Mouse (Mus musculus): ENCODE measurements at regions not wholly inside any gene's neighbourhood (a gene's known extent, or its start where the extent isn't known, plus 50 kb on each side); places are given as distances from the start of the nearest gene placed in this dataset.

GRCm38 (mm10) chr12:68577453-68577852 is 581.5 kb downstream of the Rps29 start:
- no peaks in the 10 kb centered on the region for H3K27me3 ChIP-seq (ENCODE audit: control insufficient read depth, insufficient read depth, low read length)
- no peak overlapping the region for H3K4me2 ChIP-seq (ENCODE audit: low read depth, low read length)
- WGBS = 73% methylated on average over 6 of the region's 6 CpGs
- H3K27ac ChIP-seq (ENCODE audit: low read length) = no peak overlapping the region
- no peaks in the 10 kb centered on the region for H3K9me3 ChIP-seq (replicated peaks; ENCODE audit: control insufficient read depth, low read length)
- H3K9ac ChIP-seq (ENCODE audit: low read length) = no peak overlapping the region
- no peak overlapping the region for H3K4me3 ChIP-seq (ENCODE audit: low read length)
- no peaks in the 10 kb centered on the region for H3K4me1 ChIP-seq (ENCODE audit: control insufficient read depth, insufficient read depth, low read length)
- ATAC-seq (replicated peaks; ENCODE audit: extremely low read depth, insufficient read depth, low FRiP score) = no peak
- no peaks in the 10 kb centered on the region for H3K36me3 ChIP-seq (ENCODE audit: control insufficient read depth, insufficient read depth)

GRCm38 (mm10) chr12:68576855-68577254 is 582.1 kb downstream of the Rps29 start:
- Histone ChIP-seq H3K4me1 (ENCODE audit: control insufficient read depth, insufficient read depth, low read length) (no peaks in the 10 kb centered on the region), H3K4me3 (ENCODE audit: low read length) (no peak overlapping the region), H3K9ac (ENCODE audit: low read length) (no peak overlapping the region), H3K9me3 (replicated peaks; ENCODE audit: control insufficient read depth, low read length) (no peaks in the 10 kb centered on the region), H3K27ac (ENCODE audit: low read length) (no peak overlapping the region), H3K36me3 (ENCODE audit: control insufficient read depth, insufficient read depth) (no peaks in the 10 kb centered on the region), H3K4me2 (ENCODE audit: low read depth, low read length) (no peak overlapping the region), H3K27me3 (ENCODE audit: control insufficient read depth, insufficient read depth, low read length) (no peaks in the 10 kb centered on the region)
- no peak for ATAC-seq (replicated peaks; ENCODE audit: extremely low read depth, insufficient read depth, low FRiP score)
- 49% methylated on average over 7 of the region's 7 CpGs for WGBS

- WGBS = 61% methylated on average over 7 of the region's 7 CpGs
- no peak for ATAC-seq (replicated peaks; ENCODE audit: extremely low read depth, insufficient read depth, low FRiP score)
- no peaks in the 10 kb centered on the region for H3K4me1 ChIP-seq (ENCODE audit: control insufficient read depth, insufficient read depth, low read length)
- no peak overlapping the region for H3K27ac ChIP-seq (ENCODE audit: low read length)
- H3K4me2 ChIP-seq (ENCODE audit: low read depth, low read length) = no peak overlapping the region
- no peaks in the 10 kb centered on the region for H3K36me3 ChIP-seq (ENCODE audit: control insufficient read depth, insufficient read depth)
- H3K27me3 ChIP-seq (ENCODE audit: control insufficient read depth, insufficient read depth, low read length) = no peaks in the 10 kb centered on the region
- H3K9ac ChIP-seq (ENCODE audit: low read length) = no peak overlapping the region
- H3K4me3 ChIP-seq (ENCODE audit: low read length) = no peak overlapping the region
- H3K9me3 ChIP-seq (replicated peaks; ENCODE audit: control insufficient read depth, low read length) = no peaks in the 10 kb centered on the region
These were observed 603.9 kb downstream of the Rps29 start for GRCm38 (mm10) chr12:68554943-68555627.

DNA sequence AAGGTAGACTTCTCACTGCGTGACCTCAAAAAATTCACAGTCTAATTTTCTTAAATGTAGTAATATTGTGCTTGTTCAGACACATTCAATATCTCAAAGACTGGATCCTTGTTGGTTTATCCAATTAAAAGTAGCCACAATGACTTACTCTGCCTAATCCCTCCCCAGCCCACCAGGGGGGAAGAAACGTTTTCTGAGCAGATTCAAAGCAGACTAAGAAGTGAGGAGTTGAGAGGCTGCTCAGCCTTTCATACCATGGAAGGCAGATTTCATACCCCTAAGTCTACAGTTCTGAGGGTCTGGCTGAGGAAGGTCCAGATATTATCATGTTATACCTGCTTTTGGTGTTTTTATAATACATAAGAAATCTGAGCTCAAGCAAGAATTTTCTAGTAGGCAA is 604.7 kb downstream of the Rps29 start:
- no peaks in the 10 kb centered on the region for H3K9me3 ChIP-seq (replicated peaks; ENCODE audit: control insufficient read depth, low read length)
- no peaks in the 10 kb centered on the region for H3K27me3 ChIP-seq (ENCODE audit: control insufficient read depth, insufficient read depth, low read length)
- H3K4me2 ChIP-seq (ENCODE audit: low read depth, low read length) = no peak overlapping the region
- H3K4me3 ChIP-seq (ENCODE audit: low read length) = no peak overlapping the region
- H3K27ac ChIP-seq (ENCODE audit: low read length) = no peak overlapping the region
- H3K4me1 ChIP-seq (ENCODE audit: control insufficient read depth, insufficient read depth, low read length) = no peaks in the 10 kb centered on the region
- WGBS = 50% methylated on average over 2 of the region's 2 CpGs
- H3K36me3 ChIP-seq (ENCODE audit: control insufficient read depth, insufficient read depth) = no peaks in the 10 kb centered on the region
- no peak for ATAC-seq (replicated peaks; ENCODE audit: extremely low read depth, insufficient read depth, low FRiP score)
- no peak overlapping the region for H3K9ac ChIP-seq (ENCODE audit: low read length)

GRCm38 (mm10) chr12:68541811-68542210 is 617.2 kb downstream of the Rps29 start:
- H3K36me3 ChIP-seq (ENCODE audit: control insufficient read depth, insufficient read depth) = no peaks in the 10 kb centered on the region
- ATAC-seq (replicated peaks; ENCODE audit: extremely low read depth, insufficient read depth, low FRiP score) = no peak
- no peak overlapping the region for H3K4me2 ChIP-seq (ENCODE audit: low read depth, low read length)
- no peaks in the 10 kb centered on the region for H3K4me1 ChIP-seq (ENCODE audit: control insufficient read depth, insufficient read depth, low read length)
- H3K27me3 ChIP-seq (ENCODE audit: control insufficient read depth, insufficient read depth, low read length) = no peaks in the 10 kb centered on the region
- WGBS = 41% methylated on average over 3 of the region's 3 CpGs
- no peaks in the 10 kb centered on the region for H3K9me3 ChIP-seq (replicated peaks; ENCODE audit: control insufficient read depth, low read length)
- no peak overlapping the region for H3K4me3 ChIP-seq (ENCODE audit: low read length)
- H3K27ac ChIP-seq (ENCODE audit: low read length) = no peak overlapping the region
- no peak overlapping the region for H3K9ac ChIP-seq (ENCODE audit: low read length)

GRCm38 (mm10) chr12:68500794-68501193 is 658.2 kb downstream of the Rps29 start:
- no peak overlapping the region for H3K4me2 ChIP-seq (ENCODE audit: low read depth, low read length)
- no peak for ATAC-seq (replicated peaks; ENCODE audit: extremely low read depth, insufficient read depth, low FRiP score)
- H3K9ac ChIP-seq (ENCODE audit: low read length) = no peak overlapping the region
- no peak overlapping the region for H3K27ac ChIP-seq (ENCODE audit: low read length)
- no peaks in the 10 kb centered on the region for H3K27me3 ChIP-seq (ENCODE audit: control insufficient read depth, insufficient read depth, low read length)
- H3K4me3 ChIP-seq (ENCODE audit: low read length) = no peak overlapping the region
- 73% methylated on average over 4 of the region's 4 CpGs for WGBS
- no peaks in the 10 kb centered on the region for H3K9me3 ChIP-seq (replicated peaks; ENCODE audit: control insufficient read depth, low read length)
- no peaks in the 10 kb centered on the region for H3K36me3 ChIP-seq (ENCODE audit: control insufficient read depth, insufficient read depth)
- H3K4me1 ChIP-seq (ENCODE audit: control insufficient read depth, insufficient read depth, low read length) = no peaks in the 10 kb centered on the region

- Histone ChIP-seq H3K4me3 (ENCODE audit: low read length) (no peak overlapping the region), H3K36me3 (ENCODE audit: control insufficient read depth, insufficient read depth) (no peaks in the 10 kb centered on the region), H3K4me1 (ENCODE audit: control insufficient read depth, insufficient read depth, low read length) (peaks cover 8% of the 10 kb centered on the region), H3K9ac (ENCODE audit: low read length) (no peak overlapping the region), H3K27me3 (ENCODE audit: control insufficient read depth, insufficient read depth, low read length) (no peaks in the 10 kb centered on the region), H3K4me2 (ENCODE audit: low read depth, low read length) (peak overlapping the region; percentile 30; the same call in 1 of the 2 replicates), H3K9me3 (replicated peaks; ENCODE audit: control insufficient read depth, low read length) (no peaks in the 10 kb centered on the region), H3K27ac (ENCODE audit: low read length) (peak overlapping the region; percentile 66)
- 13% methylated on average over 4 of the region's 4 CpGs for WGBS
- ATAC-seq (replicated peaks; ENCODE audit: extremely low read depth, insufficient read depth, low FRiP score) = peak; percentile 92
These were observed 696.0 kb downstream of the Rps29 start for GRCm38 (mm10) chr12:68463032-68463431.

GRCm38 (mm10) chr12:68458196-68458595 is 700.8 kb downstream of the Rps29 start:
- H3K4me2 ChIP-seq (ENCODE audit: low read depth, low read length) = no peak overlapping the region
- no peak overlapping the region for H3K9ac ChIP-seq (ENCODE audit: low read length)
- H3K27ac ChIP-seq (ENCODE audit: low read length) = no peak overlapping the region
- ATAC-seq (replicated peaks; ENCODE audit: extremely low read depth, insufficient read depth, low FRiP score) = no peak
- no peaks in the 10 kb centered on the region for H3K9me3 ChIP-seq (replicated peaks; ENCODE audit: control insufficient read depth, low read length)
- peaks cover 7% of the 10 kb centered on the region for H3K4me1 ChIP-seq (ENCODE audit: control insufficient read depth, insufficient read depth, low read length)
- H3K27me3 ChIP-seq (ENCODE audit: control insufficient read depth, insufficient read depth, low read length) = no peaks in the 10 kb centered on the region
- WGBS = 83% methylated on average over 7 of the region's 7 CpGs
- H3K36me3 ChIP-seq (ENCODE audit: control insufficient read depth, insufficient read depth) = no peaks in the 10 kb centered on the region
- no peak overlapping the region for H3K4me3 ChIP-seq (ENCODE audit: low read length)

DNA sequence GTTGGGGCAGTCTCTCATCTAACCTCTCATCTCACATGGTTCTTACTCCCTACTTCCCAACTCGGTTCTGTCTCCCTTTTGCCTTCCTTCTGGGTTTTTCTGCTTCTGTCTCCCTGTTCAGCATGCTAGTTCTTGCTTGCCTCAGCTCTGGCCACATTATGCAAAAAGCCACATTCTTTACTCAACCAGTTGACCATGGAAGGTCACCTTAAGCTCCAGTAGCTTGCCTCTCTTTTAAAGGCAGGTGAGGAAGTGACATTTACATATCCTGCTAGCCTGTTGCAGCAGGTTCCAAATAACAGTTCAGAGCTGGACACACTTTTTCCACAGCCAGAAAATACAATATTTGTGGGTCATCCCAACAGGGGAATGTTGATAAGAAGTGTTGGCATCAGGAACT is 732.4 kb downstream of the Rps29 start:
- 55% methylated on average over 1 of the region's 1 CpGs for WGBS
- H3K4me2 ChIP-seq (ENCODE audit: low read depth, low read length) = no peak overlapping the region
- H3K4me1 ChIP-seq (ENCODE audit: control insufficient read depth, insufficient read depth, low read length) = no peaks in the 10 kb centered on the region

More for the DNA sequence above, 732.4 kb downstream of the Rps29 start:
- no peaks in the 10 kb centered on the region for H3K9me3 ChIP-seq (replicated peaks; ENCODE audit: control insufficient read depth, low read length)
- H3K27ac ChIP-seq (ENCODE audit: low read length) = no peak overlapping the region
- ATAC-seq (replicated peaks; ENCODE audit: extremely low read depth, insufficient read depth, low FRiP score) = no peak
- no peaks in the 10 kb centered on the region for H3K36me3 ChIP-seq (ENCODE audit: control insufficient read depth, insufficient read depth)
- no peak overlapping the region for H3K9ac ChIP-seq (ENCODE audit: low read length)
- H3K27me3 ChIP-seq (ENCODE audit: control insufficient read depth, insufficient read depth, low read length) = no peaks in the 10 kb centered on the region
- H3K4me3 ChIP-seq (ENCODE audit: low read length) = no peak overlapping the region
